Mouse (Mus musculus) Patski (cell line): ENCODE results near the gene Cdk5rap3. TPM values are rescaled to one million over a fixed set of nuclear protein-coding genes. Genes with fewer than 3 reads are reported as not detected.

ENCODE experiments used
- ATAC-seq: fragments of 100-300 bp; one replicate; pipeline ENCODE4 v1.8.0; 2021
- CTCF ChIA-PET: fragments of 350-600 bp; sonication (Branson Sonifier 250); formaldehyde crosslinking; loops from one replicate; lab custom pipeline; 2022; ENCODE audit warnings: inconsistent platforms; lab: Charles Lee
- POLR2A ChIA-PET: fragments of 350-600 bp; sonication (Branson Sonifier 250); formaldehyde crosslinking; loops from one replicate; lab custom pipeline; 2022; ENCODE audit warnings: antibody characterized with exemption, inconsistent platforms; lab: Charles Lee
- DNase-seq: peaks from one replicate; pipeline ENCODE4 v3.0.0-alpha.2; 2011; ENCODE audit warnings: low read depth, low spot score
- H3K27me3 ChIP-seq: fragments of 371-371 bp; one replicate; pipeline ENCODE4 v1.5.1; 2021
- CTCF ChIP-seq: fragments of 100-300 bp; IDR thresholded peaks from one replicate; pipeline ENCODE4 v1.5.1; 2021
- in situ Hi-C: fragments of 300-500 bp; cut with MboI; formaldehyde crosslinking; loops from 3 replicates; pipeline ENCODE4 v1.11.1; 2018; ENCODE audit warnings: low pct_unique_long_range_greater_than_20kb, mixed read lengths
- polyA plus RNA-seq: library from polyadenylated mRNA; unstranded; gene quantifications from one replicate; pipeline ENCODE4 v1.2.3, GENCODE M21; 2021

Cdk5rap3 gene
- polyA plus RNA-seq, 1 experiment from 2014 or later: 95.8 TPM

- CTCF ChIA-PET: no interaction called here
- in situ Hi-C loops: no loop called here
- no peaks in the 10 kb centered on the region for H3K27me3 ChIP-seq
- ATAC-seq (no peak), DNase-seq (no peak)
- POLR2A ChIA-PET: no interaction called here
- TF ChIP-seq CTCF: no peak
Observed at GRCm38 (mm10) chr11:96902639-96903635, 13.4 kb downstream of the Cdk5rap3 start.

GRCm38 (mm10) chr11:96901332-96901731 is 15.0 kb downstream of the Cdk5rap3 start:
- POLR2A ChIA-PET: no interaction called here
- CTCF ChIA-PET: interaction anchor here (1.1 kb wide), 1 partner anchor 8 kb away, joined by 3 read pairs; no protein-coding TSS in a partner anchor
- TF ChIP-seq CTCF: no peak
- DNase-seq: no peak
- in situ Hi-C loops: no loop called here
- no peaks in the 10 kb centered on the region for H3K27me3 ChIP-seq
- no peak for ATAC-seq

GRCm38 (mm10) chr11:96899449-96900306 is 16.6 kb downstream of the Cdk5rap3 start:
- ATAC-seq (no peak), DNase-seq (no peak)
- ChIA-PET CTCF (no interaction called here), POLR2A (interaction anchor here (0.5 to 1.0 kb wide), 2 partner anchors 32 to 634 kb away, joined by 3 to 8 read pairs; no protein-coding TSS in a partner anchor)
- in situ Hi-C loops: no loop called here
- no peaks in the 10 kb centered on the region for H3K27me3 ChIP-seq
- TF ChIP-seq CTCF: no peak

- CTCF ChIA-PET: interaction anchor here (1.1 kb wide), 1 partner anchor 34 kb away, joined by 3 read pairs; no protein-coding TSS in a partner anchor
- ATAC-seq: no peak
- POLR2A ChIA-PET: interaction anchor here (0.9 kb wide), 1 partner anchor 32 kb away, joined by 3 read pairs; the partner anchor contains the start of gene Prr15l
- no peak for TF ChIP-seq CTCF
- H3K27me3 ChIP-seq: no peaks in the 10 kb centered on the region
- no peak for DNase-seq
- in situ Hi-C loops: no loop called here
Observed at GRCm38 (mm10) chr11:96895886-96896285, 20.4 kb downstream of the Cdk5rap3 start.

- no peak for TF ChIP-seq CTCF
- DNase-seq: no peak
- in situ Hi-C loops: no loop called here
- ChIA-PET POLR2A (no interaction called here), CTCF (no interaction called here)
- H3K27me3 ChIP-seq: no peaks in the 10 kb centered on the region
- no peak for ATAC-seq
Observed at GRCm38 (mm10) chr11:96893203-96893842, 23.0 kb downstream of the Cdk5rap3 start.

GRCm38 (mm10) chr11:96891784-96892527 is 24.3 kb downstream of the Cdk5rap3 start:
- DNase-seq (no peak), ATAC-seq (no peak)
- ChIA-PET CTCF (no interaction called here), POLR2A (interaction anchor here (0.6 kb wide), 1 partner anchor 56 kb away, joined by 4 read pairs; no protein-coding TSS in a partner anchor)
- TF ChIP-seq CTCF: no peak
- in situ Hi-C loops: no loop called here
- no peaks in the 10 kb centered on the region for H3K27me3 ChIP-seq

- in situ Hi-C loops: no loop called here
- no peak for TF ChIP-seq CTCF
- no peak for DNase-seq
- CTCF ChIA-PET: no interaction called here
- POLR2A ChIA-PET: no interaction called here
- H3K27me3 ChIP-seq: no peaks in the 10 kb centered on the region
- no peak for ATAC-seq
Observed at GRCm38 (mm10) chr11:96886942-96887546, 29.3 kb downstream of the Cdk5rap3 start.

GRCm38 (mm10) chr11:96885901-96886340 is 30.4 kb downstream of the Cdk5rap3 start:
- no peak for TF ChIP-seq CTCF
- in situ Hi-C loops: no loop called here
- ChIA-PET CTCF (interaction anchor here (0.9 kb wide), 1 partner anchor 24 kb away, joined by 3 read pairs; no protein-coding TSS in a partner anchor), POLR2A (no interaction called here)
- no peaks in the 10 kb centered on the region for H3K27me3 ChIP-seq
- DNase-seq (no peak), ATAC-seq (no peak)

- ChIA-PET CTCF (no interaction called here), POLR2A (interaction anchor here (0.6 kb wide), 1 partner anchor 99 kb away, joined by 3 read pairs; no protein-coding TSS in a partner anchor)
- ATAC-seq (no peak), DNase-seq (no peak)
- in situ Hi-C loops: no loop called here
- peaks cover 6% of the 10 kb centered on the region for H3K27me3 ChIP-seq
- TF ChIP-seq CTCF: no peak
Observed at GRCm38 (mm10) chr11:96880296-96880695, 36.0 kb downstream of the Cdk5rap3 start.
